Mouse (Mus musculus) forebrain, embryonic 14.5 days (tissue): ENCODE data around the gene Best3. TPM values are rescaled to one million over a fixed set of nuclear protein-coding genes. Genes with fewer than 3 reads are reported as not detected.
A peak's percentile ranks its signal among the peaks of the same experiment; 100 is the strongest.

Source experiments
- ATAC-seq: fragments of 200-750 bp; cut with Nextera tagmentation; 2 replicates; pipeline ENCODE4 v1.8.0; 2017; ENCODE audit warnings: mild to moderate bottlenecking, moderate library complexity
- DNase-seq: peaks from one replicate; pipeline ENCODE4 v3.0.0-alpha.2; 2015; ENCODE audit warnings: low spot score
- H3K27ac ChIP-seq: fragments of 300-500 bp; sonication (generic); 2 replicates; pipeline ENCODE4 v1.5.1; 2014; ENCODE audit warnings: low read depth, mild to moderate bottlenecking, control low read depth, low read length, moderate library complexity
- H3K27me3 ChIP-seq: fragments of 300-500 bp; sonication (generic); replicated peaks from 2 replicates; pipeline ENCODE4 v1.6.1; 2014; ENCODE audit warnings: low read length, control low read depth, mixed read lengths; ENCODE audit not compliant: control insufficient read depth, insufficient read depth
- H3K36me3 ChIP-seq: fragments of 300-500 bp; sonication (generic); 2 replicates; pipeline ENCODE4 v1.6.1; 2014; ENCODE audit warnings: low read length, control low read depth; ENCODE audit not compliant: control insufficient read depth, insufficient read depth
- H3K4me1 ChIP-seq: fragments of 300-500 bp; sonication (generic); 2 replicates; pipeline ENCODE4 v1.6.1; 2014; ENCODE audit warnings: antibody characterized with exemption, low read length, control low read depth; ENCODE audit not compliant: control insufficient read depth, insufficient read depth
- H3K4me2 ChIP-seq: fragments of 300-500 bp; sonication (generic); 2 replicates; pipeline ENCODE4 v1.6.1; 2014; ENCODE audit warnings: mild to moderate bottlenecking, control low read depth, low read length
- H3K4me3 ChIP-seq: fragments of 300-500 bp; sonication (generic); 2 replicates; pipeline ENCODE4 v1.5.1; 2014; ENCODE audit warnings: low read depth, low read length, control low read depth
- H3K9ac ChIP-seq: fragments of 300-500 bp; sonication (generic); 2 replicates; pipeline ENCODE4 v1.6.1; 2014; ENCODE audit warnings: mild to moderate bottlenecking, low read length, control low read depth, moderate library complexity
- H3K9me3 ChIP-seq: fragments of 300-500 bp; sonication (generic); replicated peaks from 2 replicates; pipeline ENCODE4 v1.6.1; 2016; ENCODE audit warnings: low read length, control low read depth, mixed read lengths; ENCODE audit not compliant: control insufficient read depth
- whole genome bisulfite sequencing: fragments of 180-500 bp; shearing (Covaris S2); extraction: QIAGEN DNeasy Blood & Tissue Kit; methylation state at CpG from one replicate; pipeline ENCODE4 v1.1.7; 2014; 5-methylcytosine and 5-hydroxymethylcytosine counted together
- polyA plus RNA-seq: library from polyadenylated mRNA; unstranded; fragments of >200 nt; fragmentation: Nextera tagmentation; extraction: Ambion mirVana; gene quantifications from 2 replicates; pipeline ENCODE4 v1.2.1, GENCODE M21; 2014

The Best3 gene
- polyA plus RNA-seq: 0.10 TPM in 1 of 2 replicates, not detected in the other

- Histone ChIP-seq H3K36me3 (no peaks in the 10 kb centered on the region), H3K4me2 (no peak within 1 kb of the TSS), H3K4me1 (peaks cover 4% of the 10 kb centered on the region; the same call in 1 of the 2 replicates), H3K27ac (no peak within 1 kb of the TSS; the same call in 1 of the 2 replicates), H3K27me3 (no peaks in the 10 kb centered on the region), H3K9ac (no peak within 1 kb of the TSS), H3K9me3 (no peaks in the 10 kb centered on the region), H3K4me3 (no peak within 1 kb of the TSS)
- no peak; the same call in 1 of the 2 replicates for ATAC-seq
- peak; percentile 17 for DNase-seq
- 42% methylated on average over 21 of the region's 21 CpGs for WGBS
Measured at GRCm38 (mm10) chr10:116986264-116987082, at the start of gene Best3. TSS of gene Best3 (plus strand) at chr10:116986314.

GRCm38 (mm10) chr10:116943025-116943424 lies 43.1 kb upstream of the Best3 start:
- DNase-seq: peak; percentile 8

GRCm38 (mm10) chr10:116944144-116944543 lies 42.0 kb upstream of the Best3 start:
- no peak for DNase-seq
- 95% methylated on average over 3 of the region's 3 CpGs for WGBS
- H3K4me2 ChIP-seq: no peak overlapping the region
- no peaks in the 10 kb centered on the region for H3K27me3 ChIP-seq
- no peaks in the 10 kb centered on the region for H3K9me3 ChIP-seq
- H3K4me1 ChIP-seq: peaks cover 9% of the 10 kb centered on the region
- H3K4me3 ChIP-seq: no peak overlapping the region
- H3K36me3 ChIP-seq: peaks cover 8% of the 10 kb centered on the region; the same call in 1 of the 2 replicates
- no peak overlapping the region for H3K27ac ChIP-seq
- H3K9ac ChIP-seq: no peak overlapping the region
- ATAC-seq: no peak

More at GRCm38 (mm10) chr10:116943025-116943424, 43.1 kb upstream of the Best3 start:
- no peak overlapping the region for H3K4me2 ChIP-seq
- no peak for ATAC-seq
- H3K4me1 ChIP-seq: no peaks in the 10 kb centered on the region
- 93% methylated on average over 6 of the region's 6 CpGs for WGBS
- H3K9ac ChIP-seq: no peak overlapping the region
- H3K36me3 ChIP-seq: peaks cover 19% of the 10 kb centered on the region
- H3K27ac ChIP-seq: no peak overlapping the region
- H3K9me3 ChIP-seq: no peaks in the 10 kb centered on the region
- no peaks in the 10 kb centered on the region for H3K27me3 ChIP-seq
- no peak overlapping the region for H3K4me3 ChIP-seq

GRCm38 (mm10) chr10:116944940-116945339 lies 41.2 kb upstream of the Best3 start:
- Histone ChIP-seq H3K9ac (no peak overlapping the region), H3K27me3 (no peaks in the 10 kb centered on the region), H3K27ac (no peak overlapping the region), H3K4me3 (no peak overlapping the region), H3K9me3 (no peaks in the 10 kb centered on the region), H3K4me2 (no peak overlapping the region), H3K4me1 (peaks cover 9% of the 10 kb centered on the region), H3K36me3 (peaks cover 7% of the 10 kb centered on the region; the same call in 1 of the 2 replicates)
- WGBS: 87% methylated on average over 10 of the region's 10 CpGs
- no peak for ATAC-seq
- no peak for DNase-seq

- no peak for DNase-seq
- H3K4me1 ChIP-seq: peaks cover 9% of the 10 kb centered on the region
- peak overlapping the region; percentile 83; the same call in 1 of the 2 replicates for H3K4me3 ChIP-seq
Measured at GRCm38 (mm10) chr10:116948414-116948813, 37.7 kb upstream of the Best3 start.

GRCm38 (mm10) chr10:116949111-116950008 lies 36.8 kb upstream of the Best3 start:
- Histone ChIP-seq H3K9me3 (no peaks in the 10 kb centered on the region), H3K27me3 (no peaks in the 10 kb centered on the region), H3K4me3 (peak overlapping the region; percentile 83), H3K27ac (peak overlapping the region; percentile 91), H3K4me1 (peaks cover 9% of the 10 kb centered on the region), H3K9ac (peak overlapping the region; percentile 80), H3K4me2 (peak overlapping the region; percentile 82), H3K36me3 (no peaks in the 10 kb centered on the region)
- DNase-seq (peak; percentile 54), ATAC-seq (peak; percentile 40)
- WGBS: under 1% methylated on average over 42 of the region's 44 CpGs

More at GRCm38 (mm10) chr10:116948414-116948813, 37.7 kb upstream of the Best3 start:
- Histone ChIP-seq H3K27ac (no peak overlapping the region), H3K4me2 (peak overlapping the region; percentile 82), H3K36me3 (no peaks in the 10 kb centered on the region), H3K27me3 (no peaks in the 10 kb centered on the region), H3K9me3 (no peaks in the 10 kb centered on the region), H3K9ac (no peak overlapping the region)
- no peak for ATAC-seq
- WGBS: 75% methylated on average over 9 of the region's 9 CpGs

- Histone ChIP-seq H3K4me1 (peaks cover 9% of the 10 kb centered on the region), H3K36me3 (no peaks in the 10 kb centered on the region), H3K9ac (peak within 1 kb of the TSS; percentile 80), H3K4me2 (peak within 1 kb of the TSS; percentile 82), H3K27me3 (no peaks in the 10 kb centered on the region), H3K9me3 (no peaks in the 10 kb centered on the region), H3K27ac (peak within 1 kb of the TSS; percentile 91), H3K4me3 (peak within 1 kb of the TSS; percentile 83)
- ATAC-seq: peak; percentile 95
- DNase-seq: peak; percentile 94
- WGBS: under 1% methylated on average over 43 of the region's 103 CpGs
Measured at GRCm38 (mm10) chr10:116950009-116950769, 35.9 kb upstream of the Best3 start, which contains the start of gene Rab3ip. TSS of gene Rab3ip (minus strand) at chr10:116950769.

- peak overlapping the region; percentile 38; the same call in 1 of the 2 replicates for H3K4me2 ChIP-seq
- peaks cover 9% of the 10 kb centered on the region for H3K4me1 ChIP-seq
- no peak overlapping the region for H3K27ac ChIP-seq
- peak overlapping the region; percentile 83 for H3K4me3 ChIP-seq
- H3K9me3 ChIP-seq: no peaks in the 10 kb centered on the region
- no peaks in the 10 kb centered on the region for H3K36me3 ChIP-seq
- H3K9ac ChIP-seq: no peak overlapping the region; the same call in 1 of the 2 replicates
- ATAC-seq (0 out of 2 replicates have a peak, but pooled peaks have one; percentile 11), DNase-seq (no peak)
- no peaks in the 10 kb centered on the region for H3K27me3 ChIP-seq
- 33% methylated on average over 5 of the region's 5 CpGs for WGBS
Measured at GRCm38 (mm10) chr10:116950886-116951285, 35.2 kb upstream of the Best3 start.
